Mouse (Mus musculus): ENCODE data around the gene Thra.

The Thra gene

DNA sequence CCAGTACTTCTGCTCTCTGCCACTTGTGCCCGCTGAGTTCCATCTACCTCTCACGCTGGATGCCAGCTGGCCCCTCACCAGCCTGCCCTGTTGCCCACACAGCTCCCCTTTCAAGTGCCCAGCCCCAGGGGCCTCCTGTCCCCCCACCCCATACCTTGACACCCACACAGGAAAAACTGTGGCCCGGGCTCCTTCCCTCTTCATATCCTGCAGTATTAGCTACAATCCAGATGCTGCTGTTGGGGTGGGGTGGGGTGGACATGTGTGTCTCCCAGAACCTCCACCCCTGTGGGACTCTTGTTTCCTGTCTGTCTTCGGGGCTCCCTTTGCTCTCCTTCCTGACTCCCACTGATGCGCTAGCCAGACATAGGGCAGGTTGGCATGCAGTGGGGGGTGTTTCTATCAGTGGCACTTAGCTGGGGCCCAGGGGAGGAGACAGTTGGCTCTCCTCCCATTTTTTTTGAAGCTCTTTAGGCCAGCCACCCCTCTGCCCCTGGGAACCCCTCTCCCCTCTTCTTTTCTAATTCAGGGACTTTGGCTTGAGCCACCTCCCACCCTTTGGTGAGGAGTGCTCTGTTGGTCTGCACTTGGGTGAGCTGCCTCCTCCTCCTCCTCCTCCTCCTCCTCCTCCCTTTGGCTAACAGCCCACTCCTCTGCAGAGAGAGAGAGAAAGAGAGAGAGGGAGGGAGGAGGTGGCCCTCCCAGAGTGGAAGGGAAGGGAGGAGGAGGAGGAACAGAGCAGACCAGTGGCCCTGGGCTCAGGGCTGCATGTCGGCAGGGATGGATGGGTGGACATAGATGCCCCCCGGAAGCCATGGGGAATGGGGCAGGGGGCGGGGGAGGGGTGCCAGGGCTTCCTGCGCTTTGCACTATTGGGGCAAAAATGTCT is 25.2 kb downstream of the Thra start:
- no peak for DNase-seq

DNA sequence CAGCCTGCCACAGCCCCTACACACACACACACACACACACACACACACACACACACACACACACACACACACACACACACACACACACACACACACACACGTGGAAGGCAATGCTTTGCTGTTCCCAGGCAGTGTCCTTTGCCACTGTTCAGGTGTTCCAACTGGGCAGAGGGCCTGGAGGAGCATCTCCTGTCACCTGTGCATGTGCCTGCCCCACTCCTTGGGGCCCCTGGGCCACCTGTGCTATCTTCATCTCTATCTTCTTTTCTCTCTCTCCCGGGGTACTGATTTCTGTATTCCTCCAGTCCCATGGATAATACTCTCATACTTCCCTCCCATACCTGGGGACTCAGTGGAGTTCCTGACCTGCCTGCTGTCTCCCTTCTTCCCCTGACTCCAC is 25.9 kb downstream of the Thra start:
- DNase-seq, result no peak

GRCm38 (mm10) chr11:98766816-98767215 is 26.4 kb downstream of the Thra start:
- DNase-seq, result no peak

DNA sequence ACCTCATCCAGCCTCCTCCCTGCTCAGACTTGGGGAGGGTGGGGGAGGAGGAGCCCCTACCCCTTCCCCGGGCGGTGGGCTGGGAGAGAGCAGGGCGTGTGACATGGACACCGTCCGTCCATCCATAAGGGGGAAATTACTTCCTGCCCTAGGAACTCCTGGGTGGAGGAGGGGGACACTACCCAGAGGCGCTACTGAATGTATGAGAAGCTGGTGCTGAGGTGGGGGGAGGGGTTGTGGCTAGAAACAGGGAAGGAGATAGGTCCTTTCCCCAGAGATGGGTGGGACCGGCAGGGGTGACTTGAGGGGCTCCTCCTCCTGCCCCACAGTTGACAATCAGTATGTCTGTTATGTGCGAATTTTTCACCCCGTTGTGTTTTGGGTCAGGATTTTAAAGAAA is 26.8 kb downstream of the Thra start:
- no peak for DNase-seq

DNA sequence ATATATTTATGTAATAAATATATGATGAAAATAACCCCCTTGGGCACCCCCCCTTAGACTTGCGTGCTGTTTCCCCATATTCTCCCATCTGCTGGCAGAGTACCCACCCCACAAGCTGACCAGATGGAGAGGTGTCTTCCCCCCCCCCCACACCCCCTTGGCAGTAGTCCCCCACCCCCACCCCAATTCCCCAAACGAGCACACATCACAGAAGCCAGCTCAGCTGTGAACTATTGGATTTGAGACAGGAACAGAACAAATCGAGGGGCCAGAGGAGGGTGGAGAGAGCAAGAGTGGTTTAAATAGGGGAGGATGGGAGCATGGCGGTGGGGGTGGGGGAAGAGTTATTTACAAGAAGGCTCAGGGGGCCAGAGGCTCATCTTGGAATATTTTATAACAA is 27.3 kb downstream of the Thra start:
- DNase-seq, result no peak

GRCm38 (mm10) chr11:98768127-98769006 is 27.9 kb downstream of the Thra start:
- no peak for DNase-seq

GRCm38 (mm10) chr11:98769007-98769954 is 28.8 kb downstream of the Thra start:
- DNase-seq, result no peak

DNA sequence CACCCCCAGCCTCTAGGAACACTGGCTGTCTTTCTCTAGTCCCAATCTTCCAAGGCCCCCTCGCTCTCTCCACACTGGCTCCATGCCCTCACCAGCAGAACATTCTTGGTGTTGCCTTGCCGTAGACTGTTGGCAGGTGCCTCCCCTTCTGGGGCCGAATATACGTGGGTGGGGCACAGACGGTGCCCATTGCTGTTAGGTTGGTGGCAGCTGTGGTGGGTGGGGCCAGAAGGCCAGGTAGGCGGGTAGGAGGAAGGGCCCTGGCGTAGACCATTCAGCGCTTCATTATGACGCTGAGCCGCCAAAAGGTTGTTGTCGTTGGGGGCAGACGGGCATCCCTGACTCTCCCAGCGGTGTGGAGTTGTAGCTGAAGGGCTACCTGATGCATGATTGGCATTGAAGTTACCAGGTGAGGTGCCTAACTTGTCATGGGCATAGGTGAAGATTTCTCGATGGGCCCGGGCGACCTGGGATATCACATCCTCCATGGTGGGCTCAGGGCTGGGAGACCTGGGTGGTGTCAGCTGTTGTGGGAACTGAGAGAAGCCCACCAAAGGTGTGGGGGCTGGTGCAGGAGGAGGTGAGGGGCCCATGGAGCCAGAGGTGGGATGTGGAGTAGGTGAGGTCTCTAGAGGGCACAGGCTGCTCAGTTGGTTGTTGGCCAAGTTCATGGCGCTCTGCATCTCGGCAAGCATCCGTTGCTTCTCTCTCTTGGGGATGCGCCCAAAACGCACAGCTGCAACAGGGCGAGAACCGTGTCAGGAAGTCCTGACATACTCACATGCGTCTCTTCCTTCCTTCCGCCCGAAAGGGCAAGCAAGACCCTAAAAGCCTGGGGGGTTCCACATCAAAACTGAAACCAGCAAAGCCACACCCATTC is 29.9 kb downstream of the Thra start:
- DNase-seq, result peak; percentile 81

DNA sequence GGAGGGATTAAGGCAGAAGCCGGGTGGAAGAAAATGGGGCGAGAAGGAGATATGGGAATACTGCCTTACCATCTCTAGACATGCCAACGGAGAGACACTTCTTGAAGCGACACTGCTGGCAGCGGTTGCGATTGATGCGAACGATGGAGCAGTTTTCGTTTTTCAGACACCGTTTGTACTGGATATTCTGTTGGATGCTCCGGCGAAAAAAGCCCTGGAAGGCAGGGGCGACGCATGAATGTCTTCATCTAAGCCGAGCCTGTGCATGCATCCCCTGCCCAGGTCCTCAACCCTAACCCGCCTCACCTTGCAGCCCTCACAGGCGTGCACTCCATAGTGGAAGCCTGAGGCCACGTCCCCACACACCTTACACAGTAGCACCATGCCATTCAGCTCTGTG is 30.7 kb downstream of the Thra start:
- no peak for DNase-seq

- DNase-seq, result no peak
Observed at GRCm38 (mm10) chr11:98771844-98772525, 31.5 kb downstream of the Thra start.

DNA sequence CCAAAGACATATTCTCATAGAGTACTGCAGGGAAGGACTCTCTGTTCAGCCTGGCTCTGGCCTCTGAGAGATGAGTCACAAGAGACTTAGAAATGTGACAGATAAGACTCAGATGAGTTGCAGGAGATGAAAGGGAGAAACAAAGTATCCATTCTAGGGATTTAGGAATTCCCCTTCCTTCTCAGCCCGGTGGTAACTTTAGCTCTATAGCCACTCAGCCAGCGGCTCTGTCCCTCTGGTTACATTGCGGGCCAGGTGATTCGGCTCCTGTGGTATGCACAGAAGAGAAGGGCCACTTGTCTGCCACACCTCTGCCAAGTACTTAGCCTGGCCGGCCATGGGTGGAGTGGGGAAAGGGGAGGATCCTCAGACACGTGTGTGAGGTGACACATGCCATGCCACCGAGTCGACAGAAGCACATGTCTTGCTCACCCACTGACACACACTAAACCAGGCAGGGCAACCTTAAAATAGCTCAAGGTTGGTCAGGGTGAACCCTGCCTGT is 32.3 kb downstream of the Thra start:
- peak; percentile 50 for DNase-seq

- peak; percentile 98 for DNase-seq
Observed at GRCm38 (mm10) chr11:98773635-98774295, 33.3 kb downstream of the Thra start.

- no peak for DNase-seq
Observed at GRCm38 (mm10) chr11:98774582-98775347, 34.3 kb downstream of the Thra start, which contains the start of gene Nr1d1. Nr1d1 (minus strand) TSS chr11:98775333.

DNA sequence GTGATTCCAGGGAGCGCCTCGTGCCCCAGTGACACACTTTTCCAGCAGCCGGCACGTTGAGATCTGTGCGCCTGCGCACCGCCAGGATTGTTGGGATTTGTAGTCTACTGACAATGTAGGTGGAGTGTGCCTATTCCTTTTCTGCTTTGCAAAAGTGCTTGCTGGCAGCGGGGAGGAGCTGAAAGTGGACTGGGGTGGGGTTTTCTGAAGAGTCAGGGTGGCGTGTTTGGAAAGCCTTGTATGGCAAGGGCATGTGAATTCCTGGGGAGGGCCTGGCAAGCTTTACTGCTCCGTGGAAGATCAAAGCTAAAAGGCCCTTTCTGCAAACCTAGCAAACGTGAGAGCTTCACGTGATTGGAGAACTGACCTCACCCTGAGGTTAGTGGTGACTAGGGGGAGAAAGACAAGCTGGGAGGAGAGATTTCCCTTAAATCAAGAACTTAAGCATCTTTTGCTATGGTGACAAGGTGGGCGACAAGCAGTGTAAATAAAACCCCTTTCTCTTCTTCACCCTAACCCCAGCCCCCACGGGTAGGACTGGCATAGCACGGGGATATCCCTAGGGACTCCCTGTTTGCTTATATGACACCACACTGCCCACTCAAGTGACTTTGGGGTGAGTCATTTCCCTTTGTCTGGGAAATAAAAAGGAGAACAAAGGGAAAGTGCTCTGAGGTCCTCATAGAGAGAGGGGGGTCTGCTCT is 35.1 kb downstream of the Thra start:
- peak; percentile 100 for DNase-seq

DNA sequence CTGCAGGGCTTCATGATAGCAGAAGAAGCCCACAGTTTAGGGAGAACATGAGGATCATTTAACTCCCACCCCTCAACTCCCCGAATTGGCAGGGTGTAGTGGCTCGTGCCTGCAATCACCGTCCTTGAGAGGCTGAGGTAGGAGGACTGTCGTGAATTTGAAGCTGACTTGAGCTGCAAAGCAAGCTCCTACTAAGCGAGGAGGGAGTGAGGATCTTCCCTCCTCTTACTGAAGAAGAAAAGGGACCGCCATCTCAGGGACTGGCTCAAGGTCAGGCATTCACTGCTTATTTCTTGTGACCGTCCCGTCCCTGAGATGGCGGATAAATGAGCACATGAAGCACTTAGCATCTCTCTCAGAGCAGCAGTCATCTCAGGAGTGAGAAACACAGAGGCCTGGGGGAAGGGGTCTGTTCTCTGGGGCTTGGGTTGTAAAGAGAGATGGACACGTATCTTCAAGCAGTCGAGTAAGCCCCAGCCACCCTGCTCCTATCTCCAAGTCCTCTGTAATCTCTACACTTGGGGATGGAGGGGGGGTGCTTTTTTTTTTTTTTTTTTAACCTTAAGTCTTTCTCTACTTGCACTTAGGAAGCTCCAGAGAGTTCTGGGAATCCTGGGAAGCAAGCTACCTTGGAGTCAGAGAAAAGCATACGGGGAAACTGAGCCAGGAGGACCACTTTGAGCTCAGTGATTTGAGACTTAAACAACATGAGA is 35.8 kb downstream of the Thra start:
- no peak for DNase-seq

- no peak for DNase-seq
Observed at GRCm38 (mm10) chr11:98776843-98777590, 36.6 kb downstream of the Thra start.

GRCm38 (mm10) chr11:98777888-98778287 is 37.5 kb downstream of the Thra start:
- DNase-seq, result no peak

All from right cerebral cortex, postnatal 25 days (tissue).